Mouse (Mus musculus) CH12.LX (cell line): ENCODE measurements around the gene Gpr180. TPM values are rescaled to one million over a fixed set of nuclear protein-coding genes. Genes with fewer than 3 reads are reported as not detected.

Source experiments
- DNase-seq: peaks from one replicate; pipeline ENCODE4 v3.0.0-alpha.2; 2013; ENCODE audit errors: extremely low read depth
- H3K27ac ChIP-seq: 2 replicates; pipeline ENCODE4 v1.5.1; 2012; ENCODE audit warnings: low read depth, mild to moderate bottlenecking, control low read depth, moderate library complexity; ENCODE audit not compliant: insufficient read depth
- H3K27me3 ChIP-seq: replicated peaks from 2 replicates; pipeline ENCODE3; 2012; ENCODE audit warnings: inconsistent platforms
- H3K36me3 ChIP-seq, 2 experiments: replicated peaks in 1 of 2; 2 replicates each; pipeline versions ENCODE3 to v1.6.1; 2012; ENCODE audit warnings: inconsistent platforms in 1 of 2, low read length in 1 of 2, mild to moderate bottlenecking in 1 of 2, mixed read lengths in 1 of 2, moderate library complexity in 1 of 2; ENCODE audit not compliant: control insufficient read depth in 1 of 2, insufficient read depth in 1 of 2
- H3K4me1 ChIP-seq, 2 experiments: 2 replicates each; pipeline ENCODE4 v1.6.1; 2012; ENCODE audit warnings: inconsistent platforms in 1 of 2, moderate library complexity in 1 of 2; ENCODE audit not compliant: insufficient read depth in 2 of 2, control insufficient read depth in 1 of 2
- H3K4me2 ChIP-seq: 2 replicates; pipeline ENCODE4 v1.6.1; 2012; ENCODE audit warnings: low read depth, mild to moderate bottlenecking, control low read depth; ENCODE audit not compliant: poor library complexity, insufficient read depth, severe bottlenecking
- H3K4me3 ChIP-seq, 3 experiments: fragments of 150-350 bp in 1 of 3; sonication (generic) in 1 of 3; replicated peaks in 1 of 3; 2 replicates each; pipeline versions ENCODE3 to v1.5.1; 2011 to 2012; ENCODE audit warnings: low read depth in 2 of 3, low read length in 2 of 3, mild to moderate bottlenecking in 2 of 3, moderate library complexity in 2 of 3, control low read depth in 1 of 3, improper control_type of control experiment in 1 of 3, inconsistent platforms in 1 of 3, mixed read lengths in 1 of 3; ENCODE audit not compliant: poor library complexity in 1 of 3
- H3K79me2 ChIP-seq: replicated peaks from 2 replicates; pipeline ENCODE4 v1.6.1; 2012; ENCODE audit warnings: mild to moderate bottlenecking, moderate library complexity; ENCODE audit not compliant: control insufficient read depth, poor library complexity, insufficient read depth, severe bottlenecking; ENCODE audit errors: extremely low read depth
- H3K9ac ChIP-seq: 2 replicates; pipeline ENCODE4 v1.6.1; 2012; ENCODE audit warnings: low read depth, mild to moderate bottlenecking, control low read depth, moderate library complexity; ENCODE audit not compliant: insufficient read depth
- H3K9me3 ChIP-seq: replicated peaks from 2 replicates; pipeline ENCODE3; 2012; ENCODE audit warnings: low read length, inconsistent platforms, mixed read lengths
- CTCF ChIP-seq, 2 experiments: IDR thresholded peaks in 1 of 2; conservative IDR thresholded peaks in 1 of 2; 2 replicates each; pipeline ENCODE4 v1.5.1; 2011 to 2012; ENCODE audit warnings: low read depth in 2 of 2, low read length in 2 of 2, improper control_type of control experiment in 1 of 2, inconsistent platforms in 1 of 2, mild to moderate bottlenecking in 1 of 2, moderate library complexity in 1 of 2
- EP300 ChIP-seq: IDR thresholded peaks from 2 replicates; pipeline ENCODE4 v1.6.1; 2011; ENCODE audit warnings: low read length, improper control_type of control experiment
- JUND ChIP-seq: conservative IDR thresholded peaks from 2 replicates; pipeline ENCODE4 v1.6.1; 2011; ENCODE audit warnings: low read depth, low read length, improper control_type of control experiment
- MEF2A ChIP-seq: IDR thresholded peaks from 2 replicates; pipeline ENCODE4 v1.6.1; 2014; ENCODE audit warnings: low read depth, mild to moderate bottlenecking, inconsistent platforms, low read length, improper control_type of control experiment, borderline replicate concordance
- NELFE ChIP-seq: IDR thresholded peaks from 2 replicates; pipeline ENCODE4 v1.6.1; 2011; ENCODE audit warnings: low read depth, low read length, improper control_type of control experiment
- POLR2AphosphoS2 ChIP-seq: IDR thresholded peaks from 2 replicates; pipeline ENCODE4 v1.6.1; 2011; ENCODE audit warnings: low read depth, low read length, improper control_type of control experiment
- RCOR1 ChIP-seq: conservative IDR thresholded peaks from 2 replicates; pipeline ENCODE4 v1.6.1; 2012; ENCODE audit warnings: low read depth, mild to moderate bottlenecking, inconsistent platforms, low read length, improper control_type of control experiment
- SIN3A ChIP-seq: IDR thresholded peaks from 2 replicates; pipeline ENCODE4 v1.6.1; 2012; ENCODE audit warnings: low read length, improper control_type of control experiment, inconsistent platforms
- UBTF ChIP-seq: IDR thresholded peaks from 2 replicates; pipeline ENCODE4 v1.6.1; 2012; ENCODE audit warnings: low read depth, mild to moderate bottlenecking, inconsistent platforms, low read length, improper control_type of control experiment, moderate library complexity
- USF1 ChIP-seq: IDR thresholded peaks from 2 replicates; pipeline ENCODE4 v1.6.1; 2014; ENCODE audit warnings: low read depth, mild to moderate bottlenecking, inconsistent platforms, low read length, improper control_type of control experiment
- ZKSCAN1 ChIP-seq: IDR thresholded peaks from 2 replicates; pipeline ENCODE4 v1.6.1; 2012; ENCODE audit warnings: low read depth, inconsistent platforms, low read length, improper control_type of control experiment, borderline replicate concordance
- ZMIZ1 ChIP-seq: IDR thresholded peaks from 2 replicates; pipeline ENCODE4 v1.6.1; 2012; ENCODE audit warnings: low read depth, mild to moderate bottlenecking, inconsistent platforms, low read length, improper control_type of control experiment
- dilution Hi-C: fragments of 300-500 bp; cut with MboI; formaldehyde crosslinking; loops from 2 replicates; pipeline ENCODE4 v1.14.3; 2020; ENCODE audit warnings: low sequenced_read_pairs; ENCODE audit not compliant: extremely low pct_unique_long_range_greater_than_20kb, extremely low pct_ligation_motif_present
- in situ Hi-C: fragments of 300-500 bp; cut with MboI; formaldehyde crosslinking; loops from 3 replicates; pipeline ENCODE4 v1.14.3; 2019; ENCODE audit warnings: low sequenced_read_pairs, low pct_ligation_motif_present, low pct_unique_long_range_greater_than_20kb, mixed read lengths
- polyA plus RNA-seq: library from polyadenylated mRNA; unstranded; fragments of >175 nt; gene quantifications from 2 replicates; pipeline ENCODE4 v1.2.1, GENCODE M21; 2012; ENCODE audit warnings: low read depth; ENCODE audit not compliant: insufficient read length
- total RNA-seq, 2 experiments: library from RNA; depleted of rRNA; stranded (reverse); fragments of 300-350 nt in 1 of 2; fragments of >200 nt in 1 of 2; gene quantifications; 2 replicates each; pipeline ENCODE4 v1.2.3; 2012 to 2014

Gene Gpr180
- total and polyA plus RNA-seq, 3 experiments = 11.7 to 15.8 (median 14.0) TPM

DNA sequence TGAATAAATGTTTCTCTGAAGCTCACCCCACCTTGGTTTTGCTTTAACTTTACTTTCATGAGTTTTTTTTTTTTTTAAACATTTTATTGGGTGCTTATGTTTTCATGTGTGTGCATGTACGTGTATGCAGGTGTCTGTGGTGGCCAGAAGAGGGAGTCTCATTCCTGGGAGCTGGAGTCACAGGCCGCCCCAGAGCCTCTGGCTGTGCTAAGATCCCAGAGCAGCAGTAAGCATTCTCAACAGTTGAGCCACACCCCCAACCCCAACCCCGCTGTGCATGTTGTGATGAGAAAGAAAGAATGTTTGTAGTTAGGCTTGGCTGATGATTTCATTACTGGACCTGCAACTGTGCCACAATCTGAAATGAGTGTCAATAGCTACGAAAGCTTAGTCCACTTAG lies 31.8 kb downstream of the Gpr180 start:
- dilution Hi-C loops = no loop called here
- Histone ChIP-seq H3K9ac (no peak overlapping the region), H3K79me2 (no peaks in the 10 kb centered on the region), H3K4me1 (peaks cover 0 to 2% of the 10 kb centered on the region in 2 experiments; a peak in 1 of 4 replicates), H3K27me3 (no peaks in the 10 kb centered on the region), H3K4me3 (no peak overlapping the region), H3K4me2 (no peak overlapping the region), H3K36me3 (peaks cover 0 to 8% of the 10 kb centered on the region in 2 experiments), H3K27ac (no peak overlapping the region), H3K9me3 (no peaks in the 10 kb centered on the region)
- TF ChIP-seq RCOR1 = no peak
- no peak for TF ChIP-seq USF1
- no peak for TF ChIP-seq POLR2AphosphoS2
- no peak for DNase-seq
- in situ Hi-C loops = no loop called here

DNA sequence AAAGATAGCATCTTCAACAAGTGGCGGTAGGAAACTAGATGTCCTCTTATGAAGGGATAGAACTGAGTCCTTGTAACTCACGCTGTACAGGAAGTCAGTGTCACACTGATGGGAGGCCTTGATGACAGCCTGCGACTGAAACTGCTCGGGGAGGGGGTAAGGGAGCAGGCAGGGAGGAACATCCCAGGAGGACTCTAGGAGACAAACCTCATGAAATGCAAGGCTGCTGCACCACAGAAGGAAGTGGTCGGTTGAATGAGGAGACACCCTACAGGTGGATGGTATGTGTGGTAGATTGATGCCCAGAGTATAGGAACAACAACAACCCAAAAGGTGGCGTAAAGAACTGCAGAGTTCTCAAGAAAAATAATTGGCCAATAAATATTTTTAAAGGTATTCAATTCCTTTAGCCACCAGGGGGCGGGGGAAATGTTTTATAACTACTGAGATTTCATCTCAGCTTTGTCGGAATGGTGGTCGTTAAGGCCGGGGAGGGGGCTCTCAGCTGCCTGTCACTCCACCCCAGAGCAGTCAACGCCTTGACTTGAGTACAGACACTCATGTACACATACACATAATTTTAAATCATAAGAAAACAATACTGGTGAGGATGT lies 36.7 kb downstream of the Gpr180 start:
- Histone ChIP-seq H3K9me3 (no peaks in the 10 kb centered on the region), H3K4me1 (no peaks in the 10 kb centered on the region), H3K4me3 (no peak overlapping the region), H3K27ac (no peak overlapping the region), H3K4me2 (no peak overlapping the region), H3K36me3 (peaks cover 0 to 8% of the 10 kb centered on the region in 2 experiments), H3K27me3 (no peaks in the 10 kb centered on the region), H3K9ac (no peak overlapping the region), H3K79me2 (no peaks in the 10 kb centered on the region)
- in situ Hi-C loops (loop anchor here (10.0 kb wide), 1 partner anchor 411 kb away; no protein-coding TSS in a partner anchor), dilution Hi-C loops (no loop called here)
- TF ChIP-seq CTCF (conservative IDR thresholded peaks at IDR 0.05 in 1 of 2, IDR thresholded peaks at IDR 0.05 in 1 of 2; ENCODE audit: low read depth in 2 of 2, low read length in 2 of 2) (peak in 1 of 2 experiments; percentile 31; a peak in 1 of 4 replicates), UBTF (no peak)
- no peak for DNase-seq

GRCm38 (mm10) chr14:118175071-118175693 lies 38.2 kb downstream of the Gpr180 start:
- Histone ChIP-seq H3K27me3 (no peaks in the 10 kb centered on the region), H3K9ac (no peak overlapping the region)
- TF ChIP-seq ZKSCAN1 = no peak
- TF ChIP-seq JUND = no peak
- TF ChIP-seq RCOR1 = no peak
- no peak for TF ChIP-seq MEF2A
- TF ChIP-seq ZMIZ1 = no peak
- no peak for TF ChIP-seq EP300
- TF ChIP-seq NELFE = no peak
- TF ChIP-seq SIN3A = no peak
- TF ChIP-seq, all 38 proteins: peak for 0
- dilution Hi-C loops = no loop called here
- Histone ChIP-seq H3K4me3 (no peak overlapping the region), H3K79me2 (no peaks in the 10 kb centered on the region), H3K27ac (no peak overlapping the region), H3K36me3 (no peaks in the 10 kb centered on the region), H3K4me2 (no peak overlapping the region), H3K4me1 (no peaks in the 10 kb centered on the region), H3K9me3 (no peaks in the 10 kb centered on the region)
- in situ Hi-C loops = loop anchor here (10.0 kb wide), 1 partner anchor 410 kb away; no protein-coding TSS in a partner anchor
- DNase-seq = no peak
